Mouse (Mus musculus) G1E-ER4 (cell line): ENCODE measurements around the gene Nme9. TPM values are rescaled to one million over a fixed set of nuclear protein-coding genes. Genes with fewer than 3 reads are reported as not detected.

Experiments
- GATA1 ChIP-seq: IDR thresholded peaks from one replicate; pipeline ENCODE4 v1.8.0; 2012; ENCODE audit warnings: low read length, inconsistent platforms
- polyA plus RNA-seq: library from polyadenylated mRNA; stranded (reverse); fragments of >175 nt; gene quantifications from 2 replicates; pipeline ENCODE4 v1.2.3, GENCODE M21; 2012

Nme9 gene
- polyA plus RNA-seq, 1 experiment, result not detected

DNA sequence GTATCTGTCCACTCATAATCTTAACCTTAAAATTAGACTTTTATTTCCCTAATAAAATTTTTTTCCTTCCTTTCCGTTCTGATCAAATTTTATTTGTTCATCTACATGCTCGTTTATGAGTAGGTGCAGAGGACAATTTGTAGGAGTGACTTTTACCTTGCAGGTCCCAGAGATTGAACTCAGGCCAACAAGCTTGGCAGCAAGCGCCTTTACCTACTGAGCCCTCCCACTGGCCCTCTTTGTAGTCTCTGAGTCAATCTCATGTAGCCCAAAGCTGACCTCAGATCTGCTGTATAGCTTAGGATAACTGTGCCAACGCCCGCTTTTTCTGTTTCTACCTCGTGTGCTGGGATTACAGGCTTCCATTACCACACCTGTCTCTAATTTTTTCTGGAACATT, 19.3 kb upstream of the Nme9 start:
- TF ChIP-seq GATA1, result no peak

DNA sequence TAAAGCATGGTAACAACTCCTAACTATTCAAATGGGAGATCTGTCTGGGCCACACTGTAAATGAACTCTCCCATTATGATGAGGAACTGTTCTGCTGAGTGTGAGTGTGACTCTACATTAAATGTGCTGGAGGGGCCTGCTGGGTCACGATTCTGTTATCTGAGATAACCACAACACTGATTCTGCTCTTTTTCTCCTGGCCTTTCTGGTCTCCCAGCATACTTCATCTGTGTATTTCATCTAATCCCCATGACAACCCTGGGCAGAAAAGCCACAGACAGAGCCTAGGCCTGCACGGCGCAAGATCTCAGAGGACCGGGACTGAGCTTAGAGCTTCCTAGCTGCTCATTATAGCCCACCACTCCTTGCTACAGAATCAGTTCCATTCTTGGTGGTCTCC, 18.8 kb upstream of the Nme9 start:
- TF ChIP-seq GATA1, result peak; percentile 80

- TF ChIP-seq GATA1, result no peak
Observed at GRCm38 (mm10) chr9:99434892-99435618, 16.2 kb upstream of the Nme9 start.

GRCm38 (mm10) chr9:99435619-99436181, 15.6 kb upstream of the Nme9 start:
- no peak for TF ChIP-seq GATA1

DNA sequence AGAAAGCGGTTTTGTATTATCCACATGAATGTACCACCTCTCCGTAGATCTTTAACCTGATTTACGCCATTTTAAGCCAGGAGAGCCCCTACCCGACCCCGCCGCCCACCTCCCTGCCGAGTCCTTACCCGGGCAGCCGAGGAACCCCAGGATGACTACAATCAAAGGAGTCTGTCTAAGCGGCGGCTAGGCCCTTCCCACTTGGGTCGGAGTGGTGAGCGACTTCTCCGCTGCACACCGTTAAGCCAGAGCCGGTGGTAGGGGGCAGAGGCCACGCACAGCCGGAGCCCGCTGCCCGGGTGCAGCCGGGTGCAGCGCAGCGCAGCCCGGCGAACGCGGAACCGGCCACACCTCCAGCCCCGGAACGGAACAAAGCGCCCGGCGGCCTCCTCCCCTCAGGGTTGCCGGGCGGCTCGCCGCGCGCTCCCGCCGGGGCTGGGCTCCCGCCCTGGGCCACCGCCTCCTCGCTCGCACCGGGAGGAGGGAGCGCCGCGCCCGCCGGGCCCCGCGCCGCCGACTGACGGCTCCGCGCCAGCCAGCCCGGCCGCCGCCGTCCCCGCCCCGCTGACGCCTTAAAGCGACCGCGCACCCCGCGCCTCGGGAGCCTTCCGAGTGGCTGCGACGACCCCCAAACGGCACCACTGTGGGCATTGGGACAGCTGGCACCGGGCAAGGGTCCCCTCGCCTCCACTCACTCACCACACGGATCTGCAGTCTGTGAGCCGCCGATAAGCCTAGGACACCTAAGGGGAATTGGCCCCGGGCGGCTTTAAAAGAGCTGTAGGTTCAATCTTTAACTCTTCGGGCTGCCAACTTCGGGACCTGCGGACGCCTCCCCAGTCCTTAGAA, 14.9 kb upstream of the Nme9 start:
- TF ChIP-seq GATA1, result no peak

DNA sequence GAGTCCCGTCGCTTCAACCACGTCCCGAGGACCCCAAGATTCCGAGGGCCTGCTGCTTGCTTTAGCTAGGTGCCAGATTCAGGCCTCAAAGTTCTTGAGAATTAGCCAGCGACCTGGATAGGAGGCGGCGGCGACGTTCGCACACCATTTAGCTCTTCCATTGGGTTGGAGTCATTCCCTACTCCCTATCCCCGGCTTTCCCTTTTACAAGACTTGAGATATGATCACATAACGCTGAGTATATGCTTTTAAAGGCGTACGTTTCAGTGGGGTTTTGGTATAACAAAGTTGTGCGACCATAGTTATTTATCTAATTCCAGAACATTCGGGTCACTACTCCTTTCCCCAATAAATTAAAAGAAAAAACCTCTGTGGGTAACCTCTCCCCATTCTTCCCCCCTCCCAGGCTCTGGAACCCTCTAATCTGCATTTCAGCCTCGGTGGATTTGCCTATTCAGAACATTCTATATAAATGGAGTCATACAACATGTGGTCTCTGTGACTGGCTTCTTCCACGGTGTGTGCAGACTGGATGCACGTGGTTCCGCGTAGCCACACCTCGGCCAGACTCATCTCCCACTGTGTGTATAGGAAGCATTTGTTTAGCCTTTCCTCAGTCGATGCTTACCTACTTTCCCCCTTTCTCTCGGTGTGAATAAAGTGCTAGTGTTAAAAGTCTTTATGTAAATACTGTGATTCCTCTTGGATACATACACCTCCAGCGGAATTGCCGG, 14.1 kb upstream of the Nme9 start, which contains the start of gene Mras:
TSS of gene Mras (minus strand) at position 351 of the 734 bp plus-strand sequence.
- no peak for TF ChIP-seq GATA1

GRCm38 (mm10) chr9:99437781-99438565, 13.3 kb upstream of the Nme9 start:
- TF ChIP-seq GATA1, result no peak

DNA sequence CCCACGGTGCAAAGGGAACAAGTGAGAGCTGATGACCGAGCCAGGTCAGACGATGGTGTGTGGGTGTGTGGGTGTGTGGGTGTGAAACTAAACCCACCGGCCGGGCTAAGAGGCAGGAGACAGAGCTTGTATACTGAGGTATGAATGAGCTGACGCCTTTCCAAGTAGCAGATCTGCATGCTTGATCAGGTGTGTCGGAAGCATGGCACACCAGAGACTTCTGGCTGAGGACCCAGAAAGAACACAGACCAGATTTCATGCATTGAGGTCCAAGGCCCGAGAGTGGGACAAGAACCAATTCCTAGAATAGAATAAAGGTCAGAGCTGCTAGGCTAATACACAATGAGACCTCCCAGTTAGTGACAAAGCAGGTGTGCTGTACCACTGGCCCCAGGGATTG, 12.2 kb upstream of the Nme9 start:
- no peak for TF ChIP-seq GATA1

DNA sequence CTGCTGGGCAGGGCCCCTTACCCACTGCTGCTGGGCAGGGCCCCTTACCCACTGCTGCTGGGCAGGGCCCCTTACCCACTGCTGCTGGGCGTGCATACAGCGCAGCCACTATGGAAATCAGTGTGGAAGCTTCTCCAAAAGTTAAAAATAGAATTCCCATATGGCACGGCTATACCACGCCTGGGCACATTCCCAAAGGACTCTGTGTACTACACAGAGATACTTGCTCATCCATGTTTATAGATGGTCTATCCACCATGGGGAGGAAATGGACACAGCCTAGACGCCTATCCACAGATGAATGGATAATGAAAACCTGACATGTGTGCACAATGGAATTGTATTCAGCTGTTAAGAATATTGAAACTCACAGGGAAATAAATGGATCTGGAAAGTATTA, 10.3 kb upstream of the Nme9 start:
- no peak for TF ChIP-seq GATA1

DNA sequence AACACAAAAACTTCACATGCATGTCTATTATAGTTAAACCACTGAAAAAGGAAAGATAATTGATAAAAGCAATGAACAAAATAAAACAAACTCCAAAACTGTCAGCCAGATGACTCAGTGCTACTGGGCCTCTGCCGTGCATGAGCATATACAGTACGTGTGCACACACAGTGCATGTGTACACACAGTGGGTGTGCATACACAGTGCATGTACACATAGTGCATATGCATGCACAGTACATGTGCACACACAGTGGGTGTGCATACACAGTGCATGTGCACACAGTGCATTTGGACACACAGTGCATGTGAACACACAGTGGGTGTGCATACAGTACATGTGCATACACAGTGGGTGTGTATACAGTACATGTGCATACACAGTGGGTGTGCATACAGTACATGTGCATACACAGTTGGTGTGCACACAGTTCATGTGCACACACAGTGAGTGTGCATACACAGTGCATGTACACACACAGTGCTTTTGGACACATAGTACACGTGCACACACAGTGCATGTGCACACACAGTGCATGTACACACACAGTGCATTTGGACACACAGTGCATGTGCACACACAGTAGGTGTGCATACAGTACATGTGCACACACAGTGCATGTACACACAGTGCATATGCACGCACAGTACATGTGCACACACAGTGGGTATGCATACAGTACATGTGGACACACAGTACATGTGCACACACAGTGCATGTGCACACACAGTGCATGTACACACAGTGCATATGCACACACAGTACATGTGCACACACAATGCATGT, 9.4 kb upstream of the Nme9 start:
- TF ChIP-seq GATA1, result no peak

DNA sequence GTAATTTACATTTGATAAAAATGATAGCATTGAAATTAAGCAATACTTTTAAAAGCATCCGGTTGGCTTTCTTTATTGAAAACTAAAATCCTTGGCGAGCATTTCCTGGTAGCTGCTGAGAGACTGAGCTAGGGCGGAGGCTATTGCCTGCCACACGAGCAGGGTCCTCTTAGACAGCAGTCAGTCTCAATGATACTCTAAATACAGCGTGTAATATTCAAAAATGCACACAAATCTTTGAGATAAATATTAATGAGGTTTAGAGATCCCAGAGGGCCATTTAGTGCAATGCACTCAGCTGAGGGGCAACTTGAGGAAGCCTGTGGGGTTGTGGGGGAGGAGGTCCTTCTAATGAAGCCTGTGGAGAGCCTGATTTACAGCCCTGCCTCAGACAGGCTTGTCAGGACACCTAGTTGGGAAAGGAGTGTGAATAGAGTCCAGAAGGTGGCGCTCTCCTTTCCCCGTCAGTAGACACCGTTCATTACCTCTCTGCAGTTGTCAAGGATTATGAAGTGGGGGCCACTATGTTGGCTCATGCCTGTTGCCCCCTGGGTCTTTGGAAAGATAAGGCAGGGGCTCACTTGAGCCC, 6.6 kb upstream of the Nme9 start:
- TF ChIP-seq GATA1, result no peak

DNA sequence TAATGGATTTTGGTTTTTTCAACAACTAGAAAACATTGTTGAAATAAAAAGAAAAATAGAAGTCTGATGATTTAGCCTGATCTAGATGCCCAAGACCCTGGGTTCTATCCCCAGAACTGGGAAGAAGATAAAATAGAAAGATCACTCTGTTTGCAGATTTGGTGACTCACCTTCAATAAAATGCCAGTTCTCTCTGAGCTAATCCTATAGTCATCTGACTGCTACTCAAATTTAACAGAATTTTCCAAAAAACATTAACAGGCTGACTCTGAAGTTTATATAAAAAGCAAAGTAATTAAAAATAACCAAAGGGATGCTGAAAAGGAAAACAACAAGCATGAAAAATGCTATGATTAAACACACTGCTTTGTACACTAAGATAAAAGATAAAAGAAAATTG, 5.0 kb upstream of the Nme9 start:
- TF ChIP-seq GATA1, result no peak

- TF ChIP-seq GATA1, result no peak
Observed at GRCm38 (mm10) chr9:99447323-99447722, 4.0 kb upstream of the Nme9 start.
